Mouse (Mus musculus): ENCODE results near the gene Adam19.

DNA sequence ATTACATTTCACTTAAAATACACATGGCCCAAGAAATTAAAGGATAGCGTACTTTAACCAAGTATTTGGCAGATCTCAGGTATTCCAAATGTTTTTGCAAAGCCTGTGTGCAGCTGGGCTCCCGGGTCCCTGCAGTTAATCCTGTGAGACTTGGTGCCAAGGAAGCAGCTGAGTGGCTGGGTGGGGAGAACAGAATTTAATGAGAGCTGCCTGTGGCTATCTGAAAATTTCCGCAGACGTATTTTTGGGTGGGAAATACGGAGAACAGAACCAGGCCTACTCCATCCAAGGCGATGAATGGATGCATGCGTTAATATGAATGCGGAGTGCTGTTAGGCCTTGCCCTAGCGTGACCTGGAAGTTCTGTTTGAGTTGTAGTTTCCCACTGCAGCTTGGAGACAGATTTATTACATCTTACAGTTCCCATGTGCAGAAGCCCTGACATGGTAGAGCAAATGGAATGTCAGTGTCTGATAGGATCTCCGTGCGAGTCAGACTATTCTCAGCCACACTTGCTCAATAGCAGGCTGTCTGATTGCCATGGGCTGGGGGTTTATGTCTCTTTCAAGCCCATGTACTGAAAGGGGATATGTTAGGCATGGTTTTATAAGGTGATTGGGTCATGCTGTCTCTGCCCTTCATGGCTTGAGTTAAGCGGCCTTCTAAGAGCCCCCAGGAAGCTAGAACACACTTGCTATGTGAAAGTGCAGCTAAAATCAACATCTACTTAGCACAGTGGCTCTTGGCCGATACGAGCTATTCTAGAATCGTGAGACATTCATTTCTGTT is 17.5 kb downstream of the Adam19 start:
- no peak for TF ChIP-seq POLR2A (IDR thresholded peaks at IDR 0.05; ENCODE audit: borderline replicate concordance, extremely low read depth, insufficient read depth, insufficient read length, poor library complexity, severe bottlenecking)
- no peak for TF ChIP-seq CTCF (IDR thresholded peaks at IDR 0.05; ENCODE audit: borderline replicate concordance, extremely low read depth, insufficient read depth, insufficient read length)

Measured in brain, embryonic 14.5 days (tissue).